Mouse (Mus musculus) spleen, adult 2 months (tissue): ENCODE data around the gene Krtap19-2.

Experiments
- CTCF ChIP-seq: fragments of 200-500 bp; IDR thresholded peaks from 2 replicates; pipeline ENCODE4 v1.5.1; 2011; ENCODE audit warnings: mild to moderate bottlenecking, inconsistent platforms; ENCODE audit not compliant: insufficient read depth, insufficient read length, insufficient replicate concordance; ENCODE audit errors: extremely low read depth
- POLR2A ChIP-seq: fragments of 200-500 bp; IDR thresholded peaks from 2 replicates; pipeline ENCODE4 v1.6.1; 2011; ENCODE audit warnings: low read depth, low read length, inconsistent platforms

GRCm38 (mm10) chr16:88869311-88869710 lies 4.8 kb downstream of the Krtap19-2 start, which contains the start of gene Krtap19-1:
- TF ChIP-seq POLR2A (no peak), CTCF (no peak)
